Mouse (Mus musculus): ENCODE measurements at regions not wholly inside any gene's neighbourhood (a gene's known extent, or its start where the extent isn't known, plus 50 kb on each side); places are given as distances from the start of the nearest gene placed in this dataset.
"Not testable (repeated sequence)": the region's sequence is repeated elsewhere in the genome, so short reads cannot be mapped to it uniquely, and the experiment has no call there.

DNA sequence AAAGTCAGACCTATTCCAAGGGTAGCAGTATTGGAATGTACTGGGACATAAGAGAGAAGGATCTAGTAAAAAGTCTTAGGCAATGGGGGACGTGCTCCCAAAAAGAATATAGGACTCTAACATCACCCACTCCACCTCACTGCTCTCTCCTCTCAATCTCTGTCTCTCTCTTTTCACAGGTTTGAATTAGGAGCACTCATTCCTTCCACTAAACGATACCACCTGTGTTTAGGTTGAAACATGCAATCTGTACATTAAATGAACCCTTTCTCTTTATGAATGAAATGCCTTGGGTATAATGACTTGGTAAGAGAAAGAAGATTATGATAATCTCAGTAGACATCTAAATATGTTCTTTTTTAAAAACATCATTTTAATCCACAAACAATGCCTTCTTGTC is 129.4 kb downstream of the Zpld1 start:
- DNase-seq (ENCODE audit: extremely low spot score in 1 of 2, low spot score in 1 of 2) = no peak

DNA sequence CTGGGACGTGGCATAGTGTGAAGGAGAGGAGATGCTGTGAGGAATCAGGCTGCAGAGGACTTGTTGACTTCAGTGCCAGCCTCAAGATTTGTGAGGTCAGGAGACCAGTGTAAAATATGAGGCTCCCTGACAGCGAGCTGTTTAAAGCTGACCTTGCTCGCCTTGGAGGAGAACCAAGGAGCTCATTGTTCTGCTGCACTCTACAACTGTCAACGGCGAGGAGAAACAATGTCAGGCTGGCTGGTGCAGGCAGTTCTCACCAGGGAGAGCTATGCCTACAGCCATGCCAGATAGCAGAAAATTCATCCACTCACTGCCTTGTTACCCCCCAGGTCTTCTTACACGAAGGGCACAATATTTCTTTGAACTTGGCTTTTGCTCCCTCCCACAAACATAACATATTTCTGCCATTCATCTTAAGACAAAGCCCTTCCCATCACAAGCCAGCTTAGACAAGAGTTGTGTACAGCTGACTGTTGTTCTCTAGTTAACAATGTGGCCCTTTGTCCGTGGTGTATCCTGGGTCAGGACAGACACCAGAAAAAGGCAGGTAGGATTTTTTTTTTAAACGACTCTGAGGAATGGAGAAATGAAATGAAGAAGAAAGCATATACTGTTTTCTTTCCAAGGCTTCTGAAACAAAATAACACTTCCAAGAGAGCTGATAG is 131.5 kb downstream of the Zpld1 start:
- no peak for DNase-seq (ENCODE audit: extremely low spot score in 1 of 2, low spot score in 1 of 2)

DNA sequence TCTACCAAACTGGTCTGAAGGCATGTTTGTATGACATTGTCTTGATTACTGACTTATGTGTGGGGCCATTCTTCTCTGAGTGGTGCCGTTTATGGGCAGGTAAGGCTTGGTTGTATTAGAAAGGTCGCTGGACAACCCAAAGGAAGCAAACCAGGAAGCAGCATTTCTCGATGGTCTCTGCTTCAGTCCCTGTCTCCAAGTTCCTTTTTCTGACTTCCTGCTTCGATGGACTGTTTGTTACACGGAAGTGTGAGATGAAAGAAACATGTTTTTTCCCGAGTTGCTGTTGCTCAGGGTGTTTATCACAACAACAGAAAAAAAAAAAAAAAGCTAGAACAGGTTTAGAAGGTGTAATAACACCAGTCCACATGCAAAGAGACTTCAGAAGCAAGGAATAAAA is 134.9 kb downstream of the Zpld1 start:
- DNase-seq (ENCODE audit: extremely low spot score in 1 of 2, low spot score in 1 of 2) = no peak

DNA sequence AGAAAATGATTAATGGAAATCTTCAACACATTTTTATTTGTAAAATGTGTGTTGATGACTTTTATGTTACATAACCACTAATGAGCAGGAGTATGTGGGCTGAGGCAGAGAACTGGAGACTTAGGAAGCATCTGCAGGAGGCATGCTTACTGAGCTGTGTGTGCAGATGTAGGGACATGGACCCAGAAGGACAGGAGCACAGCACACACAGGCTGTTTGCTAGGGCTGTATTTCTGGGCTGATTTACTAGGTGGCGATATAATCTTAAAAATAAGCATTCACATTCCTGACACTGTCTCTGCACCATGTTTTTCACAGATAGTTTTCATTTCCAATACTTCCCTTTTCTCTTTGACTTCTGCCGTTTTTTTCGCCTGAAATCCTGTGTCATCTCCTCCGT is 146.1 kb downstream of the Zpld1 start:
- DNase-seq (ENCODE audit: extremely low spot score in 1 of 2, low spot score in 1 of 2) = peak; percentile 9 to 17

DNA sequence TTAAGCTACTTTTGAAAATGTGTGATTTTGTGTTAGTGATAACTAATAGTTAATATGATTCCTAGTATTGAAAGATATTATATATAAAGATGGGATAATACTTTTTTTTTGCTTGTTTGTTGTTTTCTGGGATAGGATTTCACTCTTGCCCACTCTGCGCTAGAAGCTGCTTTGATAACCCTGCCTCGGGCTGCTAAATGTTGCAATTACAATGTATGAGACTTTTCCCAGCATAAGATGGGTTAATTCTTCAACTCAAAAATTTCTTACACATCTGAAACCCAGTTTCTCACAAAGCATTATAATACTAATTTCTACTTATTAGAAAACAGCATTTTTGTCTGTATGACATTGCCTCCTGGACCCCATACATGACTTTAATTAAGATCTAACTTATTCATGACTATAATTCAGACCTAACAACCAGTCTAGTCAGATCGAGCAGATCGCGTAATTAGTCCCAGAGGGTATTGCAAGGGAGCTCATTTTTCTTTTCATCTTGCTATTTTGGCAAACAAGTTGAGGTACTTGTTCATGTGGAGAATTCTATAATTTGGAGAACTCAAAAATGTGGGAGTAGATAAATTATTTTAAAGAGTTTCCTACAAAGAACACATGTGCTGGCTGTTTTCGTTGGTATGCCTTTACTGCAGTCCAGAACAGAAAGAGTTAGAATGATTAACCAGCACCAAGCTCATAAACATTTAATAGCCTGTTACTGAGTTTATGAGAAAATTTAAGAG is 155.2 kb downstream of the Zpld1 start:
- no peak for DNase-seq (ENCODE audit: extremely low spot score in 1 of 2, low spot score in 1 of 2)

GRCm38 (mm10) chr16:55134961-55135360 is 162.8 kb downstream of the Zpld1 start:
- DNase-seq (ENCODE audit: extremely low spot score in 1 of 2, low spot score in 1 of 2) = no peak

GRCm38 (mm10) chr16:55097651-55098050 is 200.1 kb downstream of the Zpld1 start:
- no peak for DNase-seq (ENCODE audit: extremely low spot score in 1 of 2, low spot score in 1 of 2)

- no peak for DNase-seq (ENCODE audit: extremely low spot score in 1 of 2, low spot score in 1 of 2)
Measured at GRCm38 (mm10) chr16:55087461-55087860, 210.3 kb downstream of the Zpld1 start.

DNA sequence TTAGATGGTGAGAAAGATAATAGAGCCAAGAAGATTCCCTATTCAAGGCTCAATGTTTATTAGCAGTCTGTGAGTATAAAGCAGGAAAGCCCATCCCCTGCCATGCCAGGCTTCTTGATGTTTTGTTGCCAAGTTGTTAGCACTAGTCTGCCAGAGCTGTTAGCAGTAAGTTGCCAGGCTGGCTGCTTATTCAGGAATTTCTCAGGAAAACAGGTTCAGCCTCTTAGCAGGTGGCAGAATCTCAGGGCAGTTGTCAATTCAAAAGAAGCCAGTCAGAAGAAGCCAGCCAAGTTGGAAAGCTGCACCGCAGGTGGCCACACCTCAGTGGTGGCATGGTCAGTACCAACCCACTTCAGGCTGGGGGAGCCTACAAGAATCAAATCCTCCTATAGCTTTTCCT is 221.6 kb downstream of the Zpld1 start:
- no peak for DNase-seq (ENCODE audit: extremely low spot score in 1 of 2, low spot score in 1 of 2)

DNA sequence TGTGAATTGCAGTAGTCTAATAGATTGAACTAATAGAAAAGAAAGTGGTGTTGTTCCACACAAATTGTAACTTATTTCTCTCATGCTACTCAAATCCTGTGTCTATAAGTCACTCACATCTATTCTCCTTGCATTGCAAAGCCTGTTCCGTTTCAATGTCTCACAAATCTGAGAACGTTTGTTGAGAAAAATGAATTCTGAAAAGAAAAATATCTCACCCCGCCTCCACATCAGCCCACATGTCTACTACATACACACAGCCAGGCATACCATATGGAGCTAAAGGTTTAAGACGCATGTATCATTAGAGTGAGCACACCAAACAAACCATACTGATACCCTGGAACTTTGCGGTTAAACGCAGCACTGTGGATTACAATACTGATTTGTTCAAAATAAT is 258.0 kb downstream of the Zpld1 start:
- DNase-seq (ENCODE audit: extremely low spot score in 1 of 2, low spot score in 1 of 2) = peak in 1 of 2 experiments; percentile 4

DNA sequence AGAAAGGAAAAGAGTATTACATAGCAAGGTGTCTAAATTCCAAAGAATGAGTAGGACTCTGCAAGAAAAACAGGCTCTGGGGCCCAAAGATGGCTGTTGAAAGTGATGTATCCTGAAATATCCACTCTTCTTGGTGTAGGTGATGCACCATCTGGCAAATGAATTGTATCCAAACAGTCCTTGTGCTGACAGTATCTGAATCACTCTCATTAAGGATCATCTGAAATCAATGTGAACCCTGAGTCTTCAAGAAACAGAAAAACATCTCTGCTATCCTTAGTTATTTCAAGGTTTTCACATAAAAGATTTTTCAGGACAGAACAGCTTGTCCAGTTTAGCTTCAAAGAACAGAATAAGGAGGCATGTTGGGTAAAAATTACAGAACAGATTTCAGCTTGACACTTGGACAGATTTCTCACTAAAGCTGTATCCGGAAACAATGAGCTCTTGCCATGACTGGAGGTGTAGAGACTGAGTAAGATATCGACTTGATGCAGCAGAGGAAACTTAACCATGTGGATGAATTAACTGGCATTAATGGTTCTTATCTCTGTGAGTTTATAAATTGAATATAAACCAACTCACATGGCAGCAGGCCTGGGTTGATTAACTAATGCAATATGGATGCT is 296.0 kb downstream of the Zpld1 start:
- DNase-seq (ENCODE audit: extremely low spot score in 1 of 2, low spot score in 1 of 2) = no peak

- no peak for DNase-seq (ENCODE audit: extremely low spot score in 1 of 2, low spot score in 1 of 2)
Measured at GRCm38 (mm10) chr16:54991595-54992240, 306.1 kb downstream of the Zpld1 start.

GRCm38 (mm10) chr16:54983759-54984218 is 314.0 kb downstream of the Zpld1 start:
- peak; percentile 56 to 69 for DNase-seq (ENCODE audit: extremely low spot score in 1 of 2, low spot score in 1 of 2)

- DNase-seq (ENCODE audit: extremely low spot score in 1 of 2, low spot score in 1 of 2) = no peak
Measured at GRCm38 (mm10) chr16:54970356-54970755, 327.4 kb downstream of the Zpld1 start.

GRCm38 (mm10) chr16:54943808-54944315 is 353.9 kb downstream of the Zpld1 start:
- peak in 1 of 2 experiments; percentile 13 for DNase-seq (ENCODE audit: extremely low spot score in 1 of 2, low spot score in 1 of 2)

GRCm38 (mm10) chr16:54928259-54928658 is 369.5 kb downstream of the Zpld1 start:
- DNase-seq (ENCODE audit: extremely low spot score in 1 of 2, low spot score in 1 of 2) = no peak

DNA sequence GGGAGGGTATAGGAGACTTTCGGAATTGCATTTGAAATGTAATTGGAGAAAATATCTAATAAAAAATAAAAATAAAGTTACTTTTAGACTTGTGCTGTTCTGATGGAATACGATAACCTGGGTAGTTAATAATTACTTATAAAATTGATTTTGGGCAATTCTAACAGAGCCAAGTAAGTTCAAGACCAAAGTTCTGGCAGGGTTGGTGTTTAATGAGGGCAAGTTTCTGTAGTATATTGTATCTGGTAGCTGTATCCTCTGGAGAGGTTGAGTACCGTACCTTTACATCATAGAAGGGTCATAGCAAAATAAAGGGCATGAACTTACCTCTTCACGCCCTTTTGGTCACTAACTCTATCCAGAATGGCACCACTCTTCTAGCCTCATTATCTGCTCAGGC is 394.9 kb downstream of the Zpld1 start:
- DNase-seq (ENCODE audit: extremely low spot score in 1 of 2, low spot score in 1 of 2) = no peak

- no peak for DNase-seq (ENCODE audit: extremely low spot score in 1 of 2, low spot score in 1 of 2)
Measured at GRCm38 (mm10) chr16:54901461-54901860, 396.3 kb downstream of the Zpld1 start.

DNA sequence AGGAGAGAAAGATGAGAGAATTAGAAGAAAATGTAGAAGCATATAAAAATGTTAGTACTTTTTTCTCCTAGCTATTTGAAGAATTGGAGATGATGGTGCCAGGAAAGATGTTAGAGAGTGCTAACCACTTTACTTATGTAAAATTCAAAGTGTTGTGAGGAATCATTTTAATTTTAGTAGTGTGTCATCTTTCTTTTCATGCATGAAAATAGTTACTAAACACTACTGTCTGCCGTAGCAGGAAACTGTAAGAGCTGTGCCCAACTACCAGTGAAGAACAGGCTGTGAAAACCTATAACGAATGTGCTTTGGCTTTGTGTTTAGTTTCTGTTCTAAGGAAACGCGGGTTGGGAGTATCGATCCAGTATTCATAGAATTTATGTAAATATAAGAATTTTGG is 403.1 kb downstream of the Zpld1 start:
- DNase-seq (ENCODE audit: extremely low spot score in 1 of 2, low spot score in 1 of 2) = no peak

- DNase-seq (ENCODE audit: extremely low spot score in 1 of 2, low spot score in 1 of 2) = no peak
Measured at GRCm38 (mm10) chr16:54857369-54857768, 440.4 kb downstream of the Zpld1 start.

DNA sequence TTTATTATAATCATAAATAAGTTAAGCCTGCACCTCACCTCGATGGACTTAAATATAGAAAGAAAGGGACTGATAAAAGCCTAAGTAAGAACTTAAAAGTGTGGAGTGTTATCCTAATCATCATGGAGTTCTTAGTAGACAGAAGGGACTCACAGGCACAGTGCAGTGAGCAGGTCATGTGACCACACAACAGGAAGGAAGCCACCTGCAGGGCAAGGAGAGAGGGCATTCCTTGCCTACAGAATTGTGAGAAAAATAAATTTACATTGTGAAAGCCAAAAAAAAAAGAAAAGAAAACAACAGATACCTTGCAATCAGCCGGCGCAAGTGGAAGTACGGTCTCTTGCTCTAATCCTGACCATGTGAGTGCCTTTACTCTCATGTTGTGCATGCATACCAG is 454.8 kb downstream of the Zpld1 start:
- not testable (repeated sequence) for DNase-seq (ENCODE audit: extremely low spot score in 1 of 2, low spot score in 1 of 2)

All from layer of hippocampus, postnatal 25 days (tissue).